Mouse (Mus musculus) forebrain, postnatal 0 days (tissue): Measurements from ENCODE around the gene Btg1. TPM values are rescaled to one million over a fixed set of nuclear protein-coding genes. Genes with fewer than 3 reads are reported as not detected.
A peak's percentile ranks its signal among the peaks of the same experiment; 100 is the strongest.

Source experiments
- ATAC-seq: fragments of 200-750 bp; cut with Nextera tagmentation; 2 replicates; pipeline ENCODE4 v1.8.0; 2017; ENCODE audit warnings: mild to moderate bottlenecking, moderate library complexity
- DNase-seq: peaks from one replicate; pipeline ENCODE4 v3.0.0-alpha.2; 2015
- H3K27ac ChIP-seq: fragments of 300-500 bp; sonication (generic); 2 replicates; pipeline ENCODE4 v1.5.1; 2014; ENCODE audit warnings: low read depth, mild to moderate bottlenecking, antibody characterized with exemption, low read length, moderate library complexity, mixed read lengths
- H3K27me3 ChIP-seq: fragments of 300-500 bp; sonication (generic); 2 replicates; pipeline ENCODE4 v1.6.1; 2014; ENCODE audit warnings: mild to moderate bottlenecking, low read length, mixed read lengths; ENCODE audit not compliant: insufficient read depth
- H3K36me3 ChIP-seq: fragments of 300-500 bp; sonication (generic); 2 replicates; pipeline ENCODE4 v1.6.1; 2014; ENCODE audit warnings: mild to moderate bottlenecking, moderate library complexity; ENCODE audit not compliant: insufficient read depth
- H3K4me1 ChIP-seq: fragments of 300-500 bp; sonication (generic); 2 replicates; pipeline ENCODE4 v1.6.1; 2014; ENCODE audit warnings: antibody characterized with exemption; ENCODE audit not compliant: insufficient read depth
- H3K4me2 ChIP-seq: fragments of 300-500 bp; sonication (generic); 2 replicates; pipeline ENCODE4 v1.6.1; 2014; ENCODE audit warnings: low read depth, mild to moderate bottlenecking, moderate library complexity
- H3K4me3 ChIP-seq: fragments of 300-500 bp; sonication (generic); 2 replicates; pipeline ENCODE4 v1.5.1; 2014; ENCODE audit warnings: low read depth, low read length, mixed read lengths
- H3K9ac ChIP-seq: fragments of 300-500 bp; sonication (generic); 2 replicates; pipeline ENCODE4 v1.6.1; 2014; ENCODE audit warnings: mild to moderate bottlenecking
- H3K9me3 ChIP-seq: fragments of 300-500 bp; sonication (generic); 2 replicates; pipeline ENCODE4 v1.6.1; 2016; ENCODE audit warnings: low read length
- CTCF ChIP-seq: sonication (generic); IDR thresholded peaks from 2 replicates; pipeline ENCODE4 v1.5.1; 2016; ENCODE audit warnings: antibody characterized with exemption, control low read depth, low read depth
- WGBS: fragments of 180-500 bp; shearing (Covaris S2); extraction: QIAGEN DNeasy Blood & Tissue Kit; methylation state at CpG from one replicate; pipeline ENCODE4 v1.1.7; 2014; 5-methylcytosine and 5-hydroxymethylcytosine counted together
- polyA plus RNA-seq: library from polyadenylated mRNA; unstranded; fragments of >200 nt; fragmentation: Nextera tagmentation; extraction: Ambion mirVana; gene quantifications from 2 replicates; pipeline ENCODE4 v1.2.1, GENCODE M21; 2015
- total RNA-seq: library from RNA; depleted of rRNA; stranded (reverse); fragments of >200 nt; gene quantifications from 2 replicates; pipeline ENCODE4 v1.2.3, GENCODE M21; 2014

Gene Btg1
- total and polyA plus RNA-seq, 2 experiments from 2014 or later = 28.1 to 28.7 TPM

DNA sequence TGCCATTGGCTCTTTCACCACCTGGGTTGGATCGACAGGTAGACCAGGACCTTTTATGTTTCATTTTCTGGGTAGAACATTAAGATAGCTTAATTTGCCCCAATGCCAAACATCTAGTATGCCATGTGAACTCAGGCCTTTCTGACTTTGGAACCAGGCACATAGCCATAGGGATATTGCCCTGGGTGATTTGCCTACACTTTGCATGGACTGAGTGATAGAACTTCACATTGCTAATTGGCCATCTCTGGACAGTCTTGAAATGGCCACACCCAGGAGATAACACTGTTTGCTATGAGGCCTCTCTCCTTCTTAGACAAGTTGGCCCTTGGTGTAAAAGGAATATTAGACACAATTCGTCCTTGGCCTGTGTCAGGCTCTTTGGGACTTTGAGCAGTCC is 7.6 kb downstream of the Btg1 start:
- Histone ChIP-seq H3K9me3 (no peaks in the 10 kb centered on the region), H3K4me2 (peak overlapping the region; percentile 78), H3K27ac (no peak overlapping the region), H3K9ac (no peak overlapping the region), H3K36me3 (peaks cover 10% of the 10 kb centered on the region; the same call in 1 of the 2 replicates), H3K27me3 (no peaks in the 10 kb centered on the region), H3K4me3 (peak overlapping the region; percentile 53; the same call in 1 of the 2 replicates), H3K4me1 (peaks cover 41% of the 10 kb centered on the region)
- ATAC-seq (no peak), DNase-seq (no peak)
- WGBS = 90% methylated on average over 2 of the region's 2 CpGs
- no peak for TF ChIP-seq CTCF

DNA sequence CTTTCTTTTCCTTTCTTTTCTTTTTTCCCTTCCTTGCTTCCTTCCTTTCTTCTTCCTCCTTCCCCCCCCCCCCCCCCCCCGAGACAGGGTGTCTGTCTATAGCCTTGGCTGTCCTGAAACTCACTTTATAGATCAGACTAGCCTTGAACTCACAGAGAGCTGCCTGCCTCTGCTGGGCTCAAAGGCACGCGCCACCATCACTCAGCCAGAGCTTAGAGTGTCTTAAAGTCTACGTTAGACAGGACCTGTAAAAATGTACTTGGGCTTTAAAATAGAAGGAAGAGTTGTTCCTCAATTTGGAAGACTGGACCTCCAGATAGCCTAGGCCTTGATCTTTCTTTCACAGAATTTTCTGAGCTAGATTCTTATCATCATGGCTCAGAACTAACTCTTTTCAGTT is 8.3 kb downstream of the Btg1 start:
- Histone ChIP-seq H3K4me2 (peak overlapping the region; percentile 78), H3K9ac (no peak overlapping the region), H3K9me3 (no peaks in the 10 kb centered on the region), H3K27me3 (no peaks in the 10 kb centered on the region), H3K36me3 (peaks cover 10% of the 10 kb centered on the region; the same call in 1 of the 2 replicates), H3K4me1 (peaks cover 38% of the 10 kb centered on the region), H3K27ac (no peak overlapping the region), H3K4me3 (no peak overlapping the region)
- WGBS = 84% methylated on average over 4 of the region's 4 CpGs
- DNase-seq (no peak), ATAC-seq (no peak)
- TF ChIP-seq CTCF = no peak

DNA sequence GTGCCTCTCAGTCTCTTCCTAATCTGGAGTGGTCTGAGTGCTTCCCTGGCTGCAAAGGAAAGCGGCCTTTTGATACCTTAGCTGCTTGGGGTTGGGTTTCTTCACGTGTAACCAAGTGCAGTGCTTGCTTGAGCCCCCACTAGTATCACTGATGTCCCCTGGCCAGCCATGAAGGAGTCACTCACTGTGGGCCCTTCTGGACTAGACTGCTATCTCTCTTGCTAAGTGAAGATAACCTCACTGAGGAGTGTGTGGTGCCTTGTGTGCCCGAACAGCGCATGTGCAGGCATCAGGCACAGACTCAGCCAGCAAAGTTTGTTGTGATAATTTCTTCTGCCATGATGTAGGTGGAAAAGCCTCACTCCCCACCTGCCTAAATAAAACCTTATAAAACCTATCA is 8.9 kb downstream of the Btg1 start:
- Histone ChIP-seq H3K4me2 (peak overlapping the region; percentile 78), H3K9ac (no peak overlapping the region), H3K9me3 (no peaks in the 10 kb centered on the region), H3K4me3 (peak overlapping the region; percentile 3; the same call in 1 of the 2 replicates), H3K27me3 (no peaks in the 10 kb centered on the region), H3K4me1 (peaks cover 38% of the 10 kb centered on the region), H3K27ac (no peak overlapping the region), H3K36me3 (peaks cover 10% of the 10 kb centered on the region; the same call in 1 of the 2 replicates)
- ATAC-seq (no peak), DNase-seq (no peak)
- WGBS = 70% methylated on average over 4 of the region's 4 CpGs
- TF ChIP-seq CTCF = no peak

DNA sequence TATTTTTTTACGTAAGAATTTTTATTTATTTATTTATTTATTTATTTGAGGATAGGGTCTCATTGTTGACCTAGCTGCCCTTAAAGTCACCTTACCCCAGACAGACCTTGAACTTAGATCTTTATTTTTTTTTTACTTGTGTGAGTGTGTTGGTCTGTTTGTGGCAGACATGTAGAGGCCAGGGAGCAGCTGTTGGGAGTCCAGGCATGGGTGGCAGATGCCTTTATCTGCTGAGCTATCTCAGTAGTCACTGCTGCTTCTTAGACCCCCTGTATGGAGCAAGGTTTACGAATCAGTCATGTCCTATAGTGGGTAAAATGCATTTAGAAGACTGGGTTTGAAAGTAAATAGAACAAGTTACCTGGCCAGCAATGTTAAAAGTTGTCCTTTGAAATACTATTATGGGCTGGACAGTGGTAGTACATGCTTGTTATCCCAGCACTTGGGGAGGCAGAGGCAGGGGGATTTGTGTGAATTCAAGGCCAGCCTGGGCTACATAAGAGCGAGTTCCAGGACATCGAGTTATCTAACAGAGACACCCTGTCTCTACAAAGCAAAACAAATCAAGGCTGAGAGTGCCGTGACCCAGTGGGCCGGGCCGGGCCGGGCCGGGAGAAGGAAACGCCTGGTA is 9.4 kb downstream of the Btg1 start:
- peaks cover 10% of the 10 kb centered on the region; the same call in 1 of the 2 replicates for H3K36me3 ChIP-seq
- DNase-seq = no peak
- H3K4me3 ChIP-seq = no peak overlapping the region; the same call in 1 of the 2 replicates
- no peak for ATAC-seq
- 97% methylated on average over 10 of the region's 10 CpGs for WGBS
- no peaks in the 10 kb centered on the region for H3K9me3 ChIP-seq
- H3K27ac ChIP-seq = no peak overlapping the region
- peaks cover 38% of the 10 kb centered on the region for H3K4me1 ChIP-seq
- TF ChIP-seq CTCF = no peak
- H3K4me2 ChIP-seq = peak overlapping the region; percentile 78
- no peak overlapping the region for H3K9ac ChIP-seq
- H3K27me3 ChIP-seq = no peaks in the 10 kb centered on the region

DNA sequence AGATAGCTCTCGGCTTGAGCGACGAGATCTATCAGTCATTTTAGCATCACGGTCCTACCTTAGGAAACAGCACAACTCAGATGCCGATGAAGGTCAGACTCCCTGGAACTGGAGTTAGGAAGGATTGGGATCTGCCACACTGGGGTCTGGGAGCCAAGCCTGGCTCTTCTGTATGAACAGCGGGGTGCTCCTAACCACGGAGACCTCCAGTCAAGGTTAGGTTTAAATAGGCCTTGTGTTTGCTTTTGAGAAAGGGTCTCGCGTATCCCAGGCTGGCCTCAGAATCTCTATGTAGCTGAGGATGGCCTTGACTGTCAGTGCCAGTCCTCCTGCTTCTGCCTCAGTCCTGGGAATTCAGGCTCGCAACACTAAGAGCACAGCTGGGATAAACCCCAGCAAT is 10.5 kb downstream of the Btg1 start:
- H3K4me1 ChIP-seq = peaks cover 34% of the 10 kb centered on the region

DNA sequence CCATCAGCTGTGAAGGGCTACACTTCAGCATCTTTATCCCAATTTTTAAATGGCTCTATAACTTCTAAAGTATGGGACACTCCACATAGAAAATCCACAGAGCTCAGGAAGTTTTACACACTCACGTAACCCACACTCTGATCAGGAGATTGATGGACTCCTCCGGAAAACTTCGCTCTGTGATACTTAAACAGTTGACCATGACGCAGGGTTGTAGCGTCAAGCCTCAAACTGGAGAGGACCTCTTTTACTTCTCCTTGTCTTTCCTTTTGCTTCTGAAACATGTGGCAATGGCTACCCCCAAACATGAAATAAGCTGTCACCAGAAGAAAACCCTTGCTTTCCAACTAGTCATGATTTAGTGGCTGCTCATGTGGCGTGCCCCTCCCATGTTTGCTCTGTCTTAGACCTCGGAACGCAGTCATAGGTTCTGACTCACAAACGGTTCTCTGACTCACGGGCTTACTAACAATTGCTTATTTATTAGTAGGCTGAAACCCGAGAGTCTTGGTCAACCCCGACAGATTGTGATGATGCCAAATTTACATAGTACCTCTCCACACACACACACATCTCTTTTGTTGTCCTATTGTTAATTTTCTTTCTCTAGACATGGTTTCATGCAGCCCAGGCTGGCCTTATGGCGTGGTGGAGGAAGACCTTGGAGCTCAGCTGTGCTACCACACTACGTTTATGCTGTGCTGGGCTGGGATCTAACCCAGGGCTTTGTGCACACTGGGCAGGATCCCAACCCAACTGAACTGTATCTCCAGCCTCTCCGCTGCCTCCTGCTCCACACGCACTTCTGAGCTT is 11.5 kb downstream of the Btg1 start:
- ATAC-seq (no peak), DNase-seq (no peak)
- peaks cover 10% of the 10 kb centered on the region; the same call in 1 of the 2 replicates for H3K36me3 ChIP-seq
- no peak overlapping the region for H3K4me2 ChIP-seq
- H3K4me3 ChIP-seq = no peak overlapping the region
- H3K27ac ChIP-seq = no peak overlapping the region
- 75% methylated on average over 16 of the region's 16 CpGs for WGBS
- peaks cover 27% of the 10 kb centered on the region for H3K4me1 ChIP-seq
- no peaks in the 10 kb centered on the region for H3K27me3 ChIP-seq
- H3K9me3 ChIP-seq = no peaks in the 10 kb centered on the region
- H3K9ac ChIP-seq = no peak overlapping the region
- no peak for TF ChIP-seq CTCF

More for the DNA sequence above, 10.5 kb downstream of the Btg1 start:
- no peaks in the 10 kb centered on the region for H3K9me3 ChIP-seq
- no peak for TF ChIP-seq CTCF
- DNase-seq (no peak), ATAC-seq (no peak)
- H3K9ac ChIP-seq = no peak overlapping the region
- H3K27ac ChIP-seq = no peak overlapping the region
- WGBS = 93% methylated on average over 10 of the region's 10 CpGs
- peaks cover 10% of the 10 kb centered on the region; the same call in 1 of the 2 replicates for H3K36me3 ChIP-seq
- H3K4me2 ChIP-seq = no peak overlapping the region; the same call in 1 of the 2 replicates
- H3K4me3 ChIP-seq = no peak overlapping the region
- H3K27me3 ChIP-seq = no peaks in the 10 kb centered on the region

DNA sequence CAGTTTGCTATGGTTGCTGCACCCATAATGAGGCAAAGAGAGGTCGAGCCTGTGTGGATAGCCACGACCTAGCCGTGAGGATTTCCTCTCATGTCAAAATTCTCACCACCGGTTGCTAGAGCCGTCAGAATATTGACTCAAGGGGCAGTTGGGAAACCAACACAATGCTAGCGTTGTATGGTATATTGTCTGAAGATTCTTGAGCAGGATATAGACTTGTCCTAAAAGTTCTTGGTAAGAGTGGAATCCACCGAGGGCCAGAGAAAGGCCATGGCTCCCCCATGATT is 12.1 kb downstream of the Btg1 start:
- Histone ChIP-seq H3K4me3 (no peak overlapping the region), H3K27ac (no peak overlapping the region), H3K36me3 (0 out of 2 replicates have a peak, but pooled peaks cover 10% of the 10 kb centered on the region), H3K4me2 (no peak overlapping the region), H3K9me3 (no peaks in the 10 kb centered on the region), H3K9ac (no peak overlapping the region), H3K4me1 (peaks cover 22% of the 10 kb centered on the region), H3K27me3 (no peaks in the 10 kb centered on the region)
- no peak for TF ChIP-seq CTCF
- no peak for ATAC-seq
- no peak for DNase-seq
- WGBS = 82% methylated on average over 7 of the region's 7 CpGs
